8 mouse cellular contexts compared by ENCODE assay signal in genomic region chr4:54948616-54949560, GRCm38 (mm10). TPM values are rescaled to one million over a fixed set of nuclear protein-coding genes. Genes with fewer than 3 reads are reported as not detected.
DNase-seq lines count a peak whose midpoint lies in the region; ATAC-seq and TF ChIP-seq lines count a peak whose summit lies in the region.

No protein-coding gene starts in this region.

- H3K27ac ChIP-seq in lung, embryonic 15.5 days: peak overlapping the region; percentile 95
- peak overlapping the region; percentile 97 for H3K27ac ChIP-seq in forebrain, embryonic 14.5 days (ENCODE audit: low read depth, low read length)
- H3K27ac ChIP-seq in hindbrain, postnatal 0 days: peak overlapping the region; percentile 98
- peak overlapping the region; percentile 95 for H3K27ac ChIP-seq in limb, embryonic 15.5 days
- H3K27ac ChIP-seq in neural tube, embryonic 15.5 days (replicated peaks): peak overlapping the region; percentile 97

- TF ChIP-seq CTCF in brain, embryonic 14.5 days (IDR thresholded peaks at IDR 0.05; ENCODE audit: borderline replicate concordance, extremely low read depth, insufficient read depth, insufficient read length): no peak
- no peak for TF ChIP-seq CTCF in hindbrain, postnatal 0 days (IDR thresholded peaks at IDR 0.05; ENCODE audit: low read depth)

- no peaks in the 10 kb centered on the region for H3K36me3 ChIP-seq in lung, embryonic 15.5 days
- no peaks in the 10 kb centered on the region for H3K36me3 ChIP-seq in forebrain, embryonic 14.5 days (ENCODE audit: control insufficient read depth, insufficient read depth, low read length)
- H3K36me3 ChIP-seq in hindbrain, postnatal 0 days (ENCODE audit: insufficient read depth, low read length): no peaks in the 10 kb centered on the region
- H3K36me3 ChIP-seq in limb, embryonic 15.5 days: no peaks in the 10 kb centered on the region
- H3K36me3 ChIP-seq in neural tube, embryonic 15.5 days: no peaks in the 10 kb centered on the region

- no peak for DNase-seq in lung, postnatal 25 days (ENCODE audit: low spot score)
- DNase-seq in brain, embryonic 14.5 days (ENCODE audit: low read depth): peak; percentile 91
- DNase-seq in forebrain, embryonic 14.5 days (ENCODE audit: low spot score): peak; percentile 84
- peak; percentile 70 for DNase-seq in hindbrain, postnatal 0 days (ENCODE audit: low spot score)

- WGBS in lung, embryonic 15.5 days: under 1% methylated on average over 28 of the region's 32 CpGs
- WGBS in forebrain, embryonic 14.5 days: under 1% methylated on average over 31 of the region's 32 CpGs
- WGBS in hindbrain, postnatal 0 days: 0% methylated on average over 27 of the region's 32 CpGs
- under 1% methylated on average over 31 of the region's 32 CpGs for WGBS in limb, embryonic 15.5 days
- 1% methylated on average over 24 of the region's 32 CpGs for WGBS in neural tube, embryonic 15.5 days

- peaks cover 35% of the 10 kb centered on the region for H3K4me1 ChIP-seq in lung, embryonic 15.5 days
- H3K4me1 ChIP-seq in forebrain, embryonic 14.5 days (ENCODE audit: control insufficient read depth, insufficient read depth, low read length): peaks cover 24% of the 10 kb centered on the region
- H3K4me1 ChIP-seq in hindbrain, postnatal 0 days (ENCODE audit: insufficient read depth, low read length): peaks cover 21% of the 10 kb centered on the region
- peaks cover 31% of the 10 kb centered on the region for H3K4me1 ChIP-seq in limb, embryonic 15.5 days
- H3K4me1 ChIP-seq in neural tube, embryonic 15.5 days: peaks cover 47% of the 10 kb centered on the region

- no peak for TF ChIP-seq POLR2A in brain, embryonic 14.5 days (IDR thresholded peaks at IDR 0.05; ENCODE audit: borderline replicate concordance, extremely low read depth, insufficient read depth, insufficient read length, poor library complexity, severe bottlenecking)

- H3K4me2 ChIP-seq in lung, embryonic 15.5 days: peak overlapping the region; percentile 96
- peak overlapping the region; percentile 77 for H3K4me2 ChIP-seq in forebrain, embryonic 14.5 days (ENCODE audit: low read length)
- peak overlapping the region; percentile 76 for H3K4me2 ChIP-seq in hindbrain, postnatal 0 days (ENCODE audit: low read depth, low read length)
- H3K4me2 ChIP-seq in limb, embryonic 15.5 days: peak overlapping the region; percentile 89
- H3K4me2 ChIP-seq in neural tube, embryonic 15.5 days: peak overlapping the region; percentile 85

- no peaks in the 10 kb centered on the region for H3K27me3 ChIP-seq in lung, embryonic 15.5 days
- no peaks in the 10 kb centered on the region for H3K27me3 ChIP-seq in forebrain, embryonic 14.5 days (replicated peaks; ENCODE audit: control insufficient read depth, insufficient read depth, low read length)
- H3K27me3 ChIP-seq in hindbrain, postnatal 0 days (ENCODE audit: insufficient read depth, low read length): no peaks in the 10 kb centered on the region
- H3K27me3 ChIP-seq in limb, embryonic 15.5 days: no peaks in the 10 kb centered on the region
- no peaks in the 10 kb centered on the region for H3K27me3 ChIP-seq in neural tube, embryonic 15.5 days (replicated peaks)

- H3K4me3 ChIP-seq in lung, embryonic 15.5 days: peak overlapping the region; percentile 76
- H3K4me3 ChIP-seq in forebrain, embryonic 14.5 days (ENCODE audit: low read depth, low read length): peak overlapping the region; percentile 75
- H3K4me3 ChIP-seq in hindbrain, postnatal 0 days (ENCODE audit: low read length): peak overlapping the region; percentile 79
- peak overlapping the region; percentile 71 for H3K4me3 ChIP-seq in limb, embryonic 15.5 days
- H3K4me3 ChIP-seq in neural tube, embryonic 15.5 days (replicated peaks): peak overlapping the region; percentile 80

- no peaks in the 10 kb centered on the region for H3K9me3 ChIP-seq in lung, embryonic 15.5 days
- no peaks in the 10 kb centered on the region for H3K9me3 ChIP-seq in forebrain, embryonic 14.5 days (replicated peaks; ENCODE audit: control insufficient read depth, low read length)
- H3K9me3 ChIP-seq in hindbrain, postnatal 0 days (ENCODE audit: low read length): no peaks in the 10 kb centered on the region
- no peaks in the 10 kb centered on the region for H3K9me3 ChIP-seq in limb, embryonic 15.5 days
- H3K9me3 ChIP-seq in neural tube, embryonic 15.5 days (replicated peaks): no peaks in the 10 kb centered on the region

- H3K9ac ChIP-seq in lung, embryonic 15.5 days: peak overlapping the region; percentile 83
- peak overlapping the region; percentile 98 for H3K9ac ChIP-seq in forebrain, embryonic 14.5 days (ENCODE audit: low read length)
- H3K9ac ChIP-seq in hindbrain, postnatal 0 days (replicated peaks; ENCODE audit: low read length): peak overlapping the region; percentile 85
- peak overlapping the region; percentile 73 for H3K9ac ChIP-seq in limb, embryonic 15.5 days
- H3K9ac ChIP-seq in neural tube, embryonic 15.5 days (replicated peaks): peak overlapping the region; percentile 87

- peak; percentile 37 for ATAC-seq in lung, embryonic 15.5 days (ENCODE audit: borderline replicate concordance, extremely low read depth, low FRiP score, low TSS enrichment)
- peak; percentile 42 for ATAC-seq in forebrain, embryonic 14.5 days
- peak; percentile 65 for ATAC-seq in hindbrain, postnatal 0 days
- 0 out of 2 replicates have a peak, but pooled peaks have one; percentile 35 for ATAC-seq in limb, embryonic 15.5 days (ENCODE audit: insufficient number of reproducible peaks, low FRiP score, low TSS enrichment, low read depth)
- ATAC-seq in neural tube, embryonic 15.5 days (ENCODE audit: low FRiP score): peak; percentile 40
- no peak for ATAC-seq in CD4-positive, CD25-positive, alpha-beta regulatory T cell, adult 4 months

RNA-seq across cellular contexts. Expression of gene Zfp462, which starts 4.0 kb away (rescaled TPM):
- 3.6 and 4.8 TPM in 2 replicates for polyA plus RNA-seq in lung, embryonic 15.5 days (2015; fragmentation: Nextera tagmentation; extraction: Ambion mirVana)
- 76.3 and 93.8 TPM in 2 replicates for polyA plus RNA-seq in brain, embryonic 14.5 days (2012; rRNA removed)
- 18.7 and 20.0 TPM in 2 replicates for polyA plus RNA-seq in forebrain, embryonic 14.5 days (2014; fragmentation: Nextera tagmentation; extraction: Ambion mirVana)
- 39.4 and 76.7 TPM in 2 replicates for total RNA-seq in hindbrain, postnatal 0 days (2014; rRNA removed)
- polyA plus RNA-seq in hindbrain, postnatal 0 days (2015; fragmentation: Nextera tagmentation; extraction: Ambion mirVana): 5.5 and 6.5 TPM in 2 replicates
- 3.1 and 5.5 TPM in 2 replicates for polyA plus RNA-seq in limb, embryonic 15.5 days (2015; fragmentation: Nextera tagmentation; extraction: Ambion mirVana)
- 8.2 and 9.2 TPM in 2 replicates for polyA plus RNA-seq in neural tube, embryonic 15.5 days (2015; fragmentation: Nextera tagmentation; extraction: Ambion mirVana)
- not detected for polyA plus RNA-seq in CD4-positive, CD25-positive, alpha-beta regulatory T cell, adult 4 months (2017; shearing (Covaris generic))
